Mouse (Mus musculus) frontal cortex, adult (tissue): ENCODE measurements around the gene Lrig2.

Experiments
- ATAC-seq: cut with Nextera tagmentation; 2 replicates; pipeline ENCODE4 v1.9.2; 2017; ENCODE audit warnings: mild to moderate bottlenecking, moderate library complexity, mixed read lengths; ENCODE audit not compliant: low TSS enrichment

Gene Lrig2

GRCm38 (mm10) chr3:104511538-104512423 is at the start of gene Lrig2:
Gene Lrig2, minus strand, starts transcription at chr3:104511918.
- ATAC-seq, result peak; percentile 98

GRCm38 (mm10) chr3:104556624-104557023 is 44.9 kb upstream of the Lrig2 start:
- ATAC-seq, result no peak

DNA sequence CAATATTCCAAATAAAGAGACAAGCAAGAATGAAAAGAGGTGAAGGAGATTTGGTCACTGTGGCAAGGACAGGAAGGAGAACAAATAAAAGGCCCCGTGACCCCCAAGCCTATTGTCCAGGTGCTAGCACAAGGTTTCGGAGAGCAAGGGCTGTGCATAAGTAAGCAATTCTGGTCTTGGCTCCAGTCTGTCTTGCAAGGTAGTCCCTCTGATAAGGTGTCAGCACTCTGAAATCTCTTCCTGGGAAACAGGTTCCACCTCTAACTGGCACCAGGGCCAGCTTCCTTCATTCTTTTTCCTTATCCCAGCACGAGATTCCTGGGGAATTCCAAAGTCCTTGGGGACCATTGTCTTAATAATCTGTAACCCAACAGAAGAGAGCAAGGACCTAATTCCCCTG is 38.9 kb upstream of the Lrig2 start:
- ATAC-seq, result no peak

DNA sequence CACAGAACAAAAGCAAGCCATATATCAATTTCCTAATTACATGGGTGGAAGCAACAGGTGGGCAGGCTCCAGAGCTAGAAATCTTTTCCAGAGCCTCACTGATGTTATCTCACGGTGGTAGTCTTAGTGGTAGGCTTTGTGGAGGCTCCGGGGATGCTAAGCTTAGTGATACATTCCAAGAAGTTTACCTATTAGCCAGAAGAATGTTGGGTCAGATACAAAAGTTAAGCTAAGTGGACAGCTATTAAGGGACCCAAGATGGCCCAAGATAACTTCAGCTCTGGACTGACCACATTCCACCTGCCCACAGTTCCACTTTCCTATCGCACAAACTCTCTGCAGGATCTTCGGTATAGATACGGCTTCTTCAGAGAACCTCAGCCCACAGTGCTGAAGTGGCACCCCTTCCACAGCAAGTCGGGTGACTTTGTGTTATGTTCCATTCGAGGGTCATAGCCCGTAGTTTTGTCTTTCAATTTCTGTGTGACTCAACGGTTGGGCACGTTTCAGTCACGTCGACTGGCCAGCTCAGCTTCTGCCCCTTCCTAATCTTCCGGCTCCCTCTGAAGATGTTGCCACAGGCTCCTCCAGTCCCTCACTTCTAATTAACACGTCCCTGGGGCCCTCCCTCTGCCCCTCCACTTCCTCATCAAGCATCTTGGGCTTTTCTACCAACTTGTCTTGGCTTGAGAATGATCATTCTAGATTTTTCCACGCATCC is 36.8 kb upstream of the Lrig2 start:
- no peak for ATAC-seq

DNA sequence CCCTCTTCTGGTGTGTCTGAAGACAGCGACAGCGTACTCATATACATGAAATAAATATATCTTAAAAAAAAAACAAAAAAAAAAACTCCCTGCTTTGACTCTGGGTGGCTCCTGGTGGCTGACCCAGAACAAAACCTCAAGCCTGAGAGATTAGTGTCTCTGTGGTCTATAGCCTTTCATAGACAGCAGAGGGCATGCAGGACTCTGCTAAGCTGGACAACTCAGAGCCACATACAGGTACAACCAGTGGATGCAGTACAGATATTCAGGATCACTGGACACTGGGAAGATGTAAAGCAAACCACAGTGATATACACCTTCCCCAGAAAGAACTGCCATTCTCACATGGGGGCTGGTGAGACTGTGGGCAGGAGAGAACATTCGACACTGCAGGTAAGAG is 32.1 kb upstream of the Lrig2 start:
- ATAC-seq, result no peak

- no peak; the same call in 1 of the 2 replicates for ATAC-seq
Measured at GRCm38 (mm10) chr3:104542065-104542429, 30.3 kb upstream of the Lrig2 start.

DNA sequence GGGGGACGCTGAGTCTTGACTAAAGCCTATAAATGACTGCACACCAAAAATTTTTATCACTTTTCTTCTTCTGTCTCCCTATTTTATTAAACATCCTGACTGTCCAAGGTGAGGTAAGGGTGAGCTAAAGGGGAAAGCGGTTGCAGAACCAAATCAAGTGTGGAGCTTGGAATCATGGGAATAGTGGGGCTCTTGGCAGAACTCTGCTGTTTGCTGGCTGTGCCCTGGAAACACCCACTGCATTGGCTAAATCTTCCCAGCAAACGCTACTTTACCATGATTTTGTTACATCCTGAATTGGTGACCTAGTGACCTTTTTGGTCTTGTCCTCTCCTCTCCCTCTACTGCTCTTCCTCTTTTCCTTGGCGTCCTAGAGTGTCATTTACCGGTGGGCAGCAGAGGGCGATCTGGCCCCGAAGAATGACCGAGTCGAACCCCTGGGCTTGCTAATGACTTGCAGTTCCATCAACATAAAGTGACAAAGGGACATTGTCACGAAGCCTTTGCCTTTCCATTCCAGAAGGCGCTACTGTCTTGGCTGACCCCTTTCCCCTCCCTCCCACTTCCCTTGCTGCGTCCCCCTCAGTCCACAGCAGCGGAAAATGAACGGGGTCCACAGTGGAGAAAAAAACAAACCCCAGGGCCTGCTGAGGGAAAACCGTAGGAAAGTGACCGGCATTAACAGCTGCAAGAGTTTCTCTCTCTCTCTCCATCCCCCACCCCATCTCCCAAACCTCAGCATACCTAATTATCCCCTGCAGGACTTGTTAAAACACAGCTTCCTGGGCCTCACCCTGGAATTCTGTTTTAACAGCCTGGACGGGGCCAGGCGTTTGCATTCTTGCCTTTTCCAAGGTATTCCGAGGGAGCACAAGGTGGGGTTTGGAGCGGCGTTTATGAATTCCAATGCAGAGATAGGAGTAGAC is 29.7 kb upstream of the Lrig2 start:
- ATAC-seq, result peak; percentile 84

GRCm38 (mm10) chr3:104540480-104541138 is 28.9 kb upstream of the Lrig2 start:
- ATAC-seq, result no peak; the same call in 1 of the 2 replicates

DNA sequence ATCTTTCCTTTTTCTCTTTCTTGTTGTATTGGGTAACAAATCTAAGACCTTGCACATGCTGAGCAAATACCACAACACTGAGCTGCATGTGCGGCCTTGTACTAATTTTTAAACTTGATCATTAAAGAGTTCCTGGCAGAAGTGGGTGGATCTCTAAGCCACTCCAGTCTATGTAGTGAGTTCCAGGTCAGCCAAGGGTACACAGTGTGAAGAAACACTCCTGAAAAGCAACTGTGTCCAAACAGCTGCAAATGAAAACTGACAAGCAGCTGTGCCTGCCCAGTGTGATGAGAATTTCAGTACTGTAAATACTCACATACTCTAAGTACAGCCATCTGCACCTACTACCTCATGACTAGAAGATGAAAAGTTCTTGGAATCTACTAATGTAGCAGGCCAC is 21.5 kb upstream of the Lrig2 start:
- ATAC-seq, result no peak

GRCm38 (mm10) chr3:104526115-104526882 is 14.6 kb upstream of the Lrig2 start:
- no peak for ATAC-seq

DNA sequence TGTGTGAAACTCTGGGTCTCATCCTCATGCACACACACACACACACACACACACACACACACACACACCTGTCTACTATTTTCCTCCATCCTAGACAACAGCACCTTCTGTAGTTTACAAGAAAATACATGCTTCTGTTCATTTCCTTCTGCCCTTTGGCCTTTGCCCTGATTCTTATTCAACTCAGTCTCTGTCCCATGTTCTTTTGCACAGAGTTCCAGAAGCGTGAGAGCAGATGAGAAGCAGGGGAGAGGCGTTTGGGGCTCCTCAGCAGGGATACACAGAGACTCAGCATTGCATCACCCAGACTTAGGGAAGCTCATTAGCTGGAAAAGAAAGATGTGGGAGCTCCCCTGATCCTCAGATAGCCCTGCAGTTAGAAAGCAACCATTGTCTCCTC is 13.8 kb upstream of the Lrig2 start:
- ATAC-seq, result no peak

DNA sequence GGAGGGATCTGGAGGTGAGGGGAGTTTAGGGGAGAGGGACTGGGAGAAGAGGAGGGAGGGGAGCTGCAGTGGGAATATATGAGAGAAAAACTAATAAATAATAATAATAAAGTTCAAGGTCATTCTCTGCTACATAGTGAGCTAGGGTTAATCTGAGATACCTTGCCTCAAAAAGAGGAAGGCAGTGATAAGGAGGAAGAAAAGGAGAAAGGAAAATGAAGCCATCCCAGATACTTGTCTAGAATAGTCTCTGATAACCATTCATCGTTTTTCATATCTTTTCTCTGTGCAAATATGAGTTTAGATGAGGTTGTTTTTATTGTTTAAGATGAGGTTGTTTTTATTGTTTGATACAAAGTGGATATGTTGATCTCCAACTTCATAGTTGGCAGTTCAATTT is 13.3 kb upstream of the Lrig2 start:
- no peak for ATAC-seq

- no peak for ATAC-seq
Measured at GRCm38 (mm10) chr3:104523333-104523871, 11.7 kb upstream of the Lrig2 start.

DNA sequence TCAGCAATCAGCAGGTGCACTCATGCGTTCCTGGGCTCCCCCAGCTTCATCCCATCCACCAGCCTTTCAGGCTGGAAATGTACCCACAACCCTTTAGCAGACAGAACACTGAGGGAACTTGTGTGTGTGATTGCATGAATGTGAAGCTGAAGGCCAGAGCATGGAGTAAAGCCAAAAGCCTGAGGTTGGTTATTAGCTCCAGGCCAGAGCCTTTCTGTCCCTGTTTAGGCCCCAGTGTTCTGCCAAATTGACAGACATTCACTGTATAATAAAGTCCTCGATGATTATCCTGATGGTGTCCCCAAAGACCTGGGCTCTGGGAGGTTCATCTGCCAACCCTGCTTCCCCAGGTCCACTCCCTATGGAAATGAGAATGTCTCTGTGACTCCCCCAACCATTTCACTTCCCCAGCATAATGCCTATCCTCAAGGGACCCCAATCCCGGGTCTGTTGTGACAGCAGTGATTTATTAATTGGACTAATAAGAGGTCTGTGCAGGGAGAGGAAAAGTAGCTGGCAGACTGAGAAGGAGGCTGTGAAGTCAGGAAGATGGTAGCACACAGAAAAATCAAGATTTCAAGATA is 9.7 kb upstream of the Lrig2 start:
- ATAC-seq, result no peak

GRCm38 (mm10) chr3:104520471-104520870 is 8.8 kb upstream of the Lrig2 start:
- no peak for ATAC-seq

- ATAC-seq, result no peak
Measured at GRCm38 (mm10) chr3:104518931-104519330, 7.2 kb upstream of the Lrig2 start.

- no peak for ATAC-seq
Measured at GRCm38 (mm10) chr3:104518411-104518810, 6.7 kb upstream of the Lrig2 start.

DNA sequence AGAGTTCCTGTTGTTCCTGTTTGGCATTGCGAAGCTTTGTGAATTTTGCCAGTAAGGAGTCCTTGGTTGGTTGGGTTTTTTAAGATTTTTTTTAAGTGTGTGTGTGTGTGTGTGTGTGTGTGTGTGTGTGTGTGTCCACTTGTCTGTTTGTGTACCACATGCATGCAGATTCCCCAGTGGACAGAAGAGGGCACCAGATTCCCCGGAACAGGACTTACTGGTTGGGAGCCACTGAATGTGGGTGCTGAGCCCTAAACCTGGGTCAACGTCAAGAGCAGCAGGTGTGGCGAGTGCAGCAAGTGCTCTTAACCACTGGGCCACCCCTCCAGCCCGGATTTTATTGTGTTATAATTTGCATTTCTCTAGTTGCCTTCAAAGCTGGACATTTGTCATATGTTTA is 5.4 kb upstream of the Lrig2 start:
- ATAC-seq, result no peak

DNA sequence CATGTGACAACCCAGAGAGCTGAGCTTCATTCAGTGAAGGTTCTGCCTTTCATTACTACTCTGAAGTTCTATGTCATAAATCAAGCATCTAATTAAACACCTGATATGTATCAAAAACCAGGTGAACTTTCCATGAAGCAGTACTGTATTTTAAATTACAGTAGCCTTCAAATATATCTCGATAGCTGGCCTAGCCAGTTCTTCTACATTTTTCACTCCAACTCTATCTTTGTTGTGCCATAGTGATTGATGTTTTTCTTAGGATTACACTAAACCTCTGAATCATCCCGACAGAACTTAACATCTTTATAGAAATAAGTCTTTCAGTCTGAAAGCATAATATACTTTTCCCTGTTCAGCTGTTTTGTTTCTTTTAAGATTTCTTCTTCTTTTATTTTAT is 2.8 kb upstream of the Lrig2 start:
- no peak for ATAC-seq

GRCm38 (mm10) chr3:104512424-104512748 is 668 bp upstream of the Lrig2 start:
- ATAC-seq, result no peak
